Mouse (Mus musculus) bone marrow macrophage, adult 2 months (primary cell): ENCODE results near the gene Nudt2.

Experiments
- CTCF ChIP-seq: IDR thresholded peaks from 2 replicates; pipeline ENCODE4 v1.5.1; 2012; ENCODE audit warnings: low read depth, mild to moderate bottlenecking, low read length, moderate library complexity
- POLR2A ChIP-seq: IDR thresholded peaks from 2 replicates; pipeline ENCODE4 v1.6.1; 2012; ENCODE audit warnings: mild to moderate bottlenecking, low read depth, low read length, borderline replicate concordance

DNA sequence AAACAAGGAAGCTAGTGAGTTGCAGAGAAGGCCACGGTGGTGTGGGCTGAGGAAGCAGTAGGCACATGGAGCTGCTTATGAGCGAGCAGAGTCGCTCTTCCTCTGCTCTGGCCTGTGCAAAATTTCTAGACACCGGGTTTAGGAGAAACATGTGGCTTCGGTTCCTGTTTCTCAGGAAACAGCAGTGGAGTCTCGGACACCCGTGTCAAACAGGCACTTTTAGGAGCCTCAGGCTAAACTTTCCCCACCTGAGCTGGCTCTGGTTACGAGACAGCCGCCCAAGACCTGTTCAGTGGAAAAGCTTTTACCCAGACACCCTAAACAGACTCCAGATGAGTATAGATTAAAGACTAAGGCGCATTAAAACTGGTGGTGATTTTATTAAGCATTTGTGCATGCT lies 4.2 kb downstream of the Nudt2 start:
- TF ChIP-seq CTCF (no peak), POLR2A (no peak)
